Mouse (Mus musculus) hindbrain, embryonic 10.5 days (tissue): ENCODE data around the gene Plppr2. TPM values are rescaled to one million over a fixed set of nuclear protein-coding genes. Genes with fewer than 3 reads are reported as not detected.

Source experiments
- DNase-seq: peaks from one replicate; pipeline ENCODE4 v3.0.0-alpha.2; 2017; ENCODE audit warnings: low spot score
- H3K27ac ChIP-seq: fragments of 300-500 bp; sonication (generic); 2 replicates; pipeline ENCODE4 v1.5.1; 2016; ENCODE audit warnings: mild to moderate bottlenecking, moderate library complexity
- H3K27me3 ChIP-seq: fragments of 300-500 bp; sonication (generic); 2 replicates; pipeline ENCODE4 v1.6.1; 2016; ENCODE audit warnings: mild to moderate bottlenecking; ENCODE audit not compliant: poor library complexity, insufficient read depth, severe bottlenecking
- H3K36me3 ChIP-seq: fragments of 300-500 bp; sonication (generic); 2 replicates; pipeline ENCODE4 v1.6.1; 2016; ENCODE audit warnings: mild to moderate bottlenecking, moderate library complexity
- H3K4me1 ChIP-seq: fragments of 300-500 bp; sonication (generic); replicated peaks from 2 replicates; pipeline ENCODE4 v1.6.1; 2016; ENCODE audit warnings: mild to moderate bottlenecking
- H3K4me3 ChIP-seq: fragments of 300-500 bp; sonication (generic); 2 replicates; pipeline ENCODE4 v1.5.1; 2016; ENCODE audit warnings: mild to moderate bottlenecking, moderate library complexity
- H3K9me3 ChIP-seq: fragments of 300-500 bp; sonication (generic); 2 replicates; pipeline ENCODE4 v1.6.1; 2016; ENCODE audit warnings: mild to moderate bottlenecking, moderate library complexity
- WGBS: fragments of 180-500 bp; shearing (Covaris S2); methylation state at CpG from one replicate; pipeline ENCODE4 v1.1.7; 2016; 5-methylcytosine and 5-hydroxymethylcytosine counted together
- polyA plus RNA-seq: library from polyadenylated mRNA; unstranded; fragments of >200 nt; fragmentation: Nextera tagmentation; extraction: Ambion mirVana; gene quantifications from 2 replicates; pipeline ENCODE4 v1.2.1, GENCODE M21; 2016

Plppr2 gene
- polyA plus RNA-seq, 1 experiment from 2014 or later = 30.6 TPM

GRCm38 (mm10) chr9:21937711-21938175 lies 910 bp downstream of the Plppr2 start:
- Histone ChIP-seq H3K27me3 (peaks cover 28% of the 10 kb centered on the region), H3K36me3 (peaks cover 11% of the 10 kb centered on the region), H3K27ac (0 out of 2 replicates have a peak overlapping the region, but pooled peaks have one; percentile 85), H3K4me3 (peak overlapping the region; percentile 62), H3K4me1 (peaks cover 24% of the 10 kb centered on the region), H3K9me3 (no peaks in the 10 kb centered on the region)
- WGBS = 75% methylated on average over 4 of the region's 4 CpGs
- DNase-seq = no peak

- Histone ChIP-seq H3K27me3 (peaks cover 25% of the 10 kb centered on the region), H3K36me3 (peaks cover 11% of the 10 kb centered on the region), H3K4me3 (peak overlapping the region; percentile 62; the same call in 1 of the 2 replicates), H3K9me3 (no peaks in the 10 kb centered on the region), H3K4me1 (peaks cover 21% of the 10 kb centered on the region), H3K27ac (no peak overlapping the region)
- DNase-seq = no peak
- 89% methylated on average over 4 of the region's 4 CpGs for WGBS
Observed at GRCm38 (mm10) chr9:21938234-21938855, 1.5 kb downstream of the Plppr2 start.

GRCm38 (mm10) chr9:21943046-21943445 lies 6.2 kb downstream of the Plppr2 start:
- Histone ChIP-seq H3K27ac (no peak overlapping the region), H3K9me3 (no peaks in the 10 kb centered on the region), H3K4me1 (peaks cover 21% of the 10 kb centered on the region), H3K36me3 (peaks cover 11% of the 10 kb centered on the region), H3K4me3 (no peak overlapping the region), H3K27me3 (peaks cover 46% of the 10 kb centered on the region)
- 75% methylated on average over 12 of the region's 12 CpGs for WGBS
- DNase-seq = no peak

DNA sequence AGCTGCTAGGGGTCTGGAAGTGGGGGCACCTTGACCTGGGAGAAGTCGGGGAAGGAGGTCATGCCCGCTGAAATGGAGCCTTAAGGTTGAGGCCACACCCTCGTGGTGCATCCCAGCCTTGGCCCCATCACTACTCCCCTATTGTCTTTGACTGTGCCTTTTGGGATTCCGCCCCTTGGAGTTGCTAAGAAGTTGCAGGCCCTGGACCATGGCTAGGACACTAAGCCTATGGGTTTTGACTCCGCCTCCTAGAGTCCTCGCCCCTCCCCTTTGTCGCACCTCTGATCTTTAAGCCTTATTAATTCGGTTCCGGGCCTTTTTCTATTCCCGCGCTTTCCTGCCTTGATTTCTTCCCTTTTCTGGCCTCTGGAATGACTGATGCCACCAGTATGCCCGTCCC lies 6.8 kb downstream of the Plppr2 start:
- Histone ChIP-seq H3K27me3 (peaks cover 47% of the 10 kb centered on the region), H3K4me1 (peaks cover 17% of the 10 kb centered on the region), H3K4me3 (no peak overlapping the region), H3K36me3 (peaks cover 11% of the 10 kb centered on the region), H3K9me3 (no peaks in the 10 kb centered on the region), H3K27ac (no peak overlapping the region)
- no peak for DNase-seq
- WGBS = 55% methylated on average over 12 of the region's 12 CpGs

GRCm38 (mm10) chr9:21944267-21944666 lies 7.4 kb downstream of the Plppr2 start:
- H3K27me3 ChIP-seq = peaks cover 50% of the 10 kb centered on the region
- no peak overlapping the region for H3K27ac ChIP-seq
- peaks cover 17% of the 10 kb centered on the region for H3K4me1 ChIP-seq
- peaks cover 11% of the 10 kb centered on the region for H3K36me3 ChIP-seq
- peak; percentile 30 for DNase-seq
- peak overlapping the region; percentile 9; the same call in 1 of the 2 replicates for H3K4me3 ChIP-seq
- WGBS = 23% methylated on average over 23 of the region's 23 CpGs
- no peaks in the 10 kb centered on the region for H3K9me3 ChIP-seq

DNA sequence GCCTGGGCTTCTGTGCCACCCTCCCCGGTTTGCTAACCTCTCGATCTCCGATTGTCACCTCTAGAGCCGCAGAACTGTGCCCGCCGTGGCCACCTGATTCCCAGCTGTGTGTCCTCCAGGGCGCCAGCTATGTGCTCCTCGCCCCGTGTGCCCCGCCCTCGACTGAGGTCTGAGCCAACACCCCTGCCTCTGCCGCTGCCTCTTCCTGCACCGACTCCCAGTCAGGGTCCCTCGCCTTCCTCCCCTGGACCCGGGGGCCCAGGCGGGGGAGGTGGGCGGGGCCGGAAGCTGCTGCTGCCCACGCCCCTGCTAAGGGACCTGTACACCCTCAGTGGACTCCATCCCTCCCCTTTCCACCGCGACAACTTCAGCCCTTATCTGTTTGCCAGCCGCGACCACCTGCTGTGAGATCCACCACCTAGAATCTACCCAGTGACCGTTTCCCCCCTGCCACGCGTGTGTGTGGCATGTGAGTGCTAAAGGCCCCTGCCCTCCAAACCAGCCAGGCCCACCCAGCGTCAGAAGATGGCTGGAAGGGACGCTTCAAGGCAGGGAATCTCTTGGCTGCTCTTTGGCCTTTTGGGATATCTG lies 10.8 kb downstream of the Plppr2 start:
- Histone ChIP-seq H3K27me3 (peaks cover 54% of the 10 kb centered on the region), H3K9me3 (no peaks in the 10 kb centered on the region; the same call in 1 of the 2 replicates), H3K27ac (no peak overlapping the region), H3K36me3 (no peaks in the 10 kb centered on the region), H3K4me1 (peaks cover 17% of the 10 kb centered on the region), H3K4me3 (peak overlapping the region; percentile 36)
- DNase-seq = no peak
- 5% methylated on average over 28 of the region's 28 CpGs for WGBS

DNA sequence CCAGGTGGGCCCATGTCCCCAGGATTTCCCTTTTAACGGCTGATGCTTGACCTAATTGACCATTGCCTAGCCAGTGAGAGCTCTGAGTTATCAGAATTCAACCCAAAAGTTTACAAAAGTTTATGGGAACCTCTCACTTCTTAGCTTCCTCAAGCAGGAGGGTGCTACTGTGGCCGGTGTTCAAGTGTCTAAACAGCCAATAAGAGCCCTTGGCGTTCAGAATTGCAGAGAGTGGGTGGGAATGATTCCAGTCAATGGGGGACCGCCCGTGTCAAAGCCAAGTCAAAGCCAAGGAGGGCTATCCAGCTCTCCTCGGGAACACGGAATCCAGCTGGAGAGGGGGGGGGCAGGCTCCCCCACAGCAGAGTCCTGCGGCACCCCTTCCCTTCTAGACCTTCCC lies 11.3 kb downstream of the Plppr2 start:
- no peaks in the 10 kb centered on the region; the same call in 1 of the 2 replicates for H3K9me3 ChIP-seq
- H3K36me3 ChIP-seq = no peaks in the 10 kb centered on the region
- 58% methylated on average over 8 of the region's 8 CpGs for WGBS
- peaks cover 52% of the 10 kb centered on the region for H3K27me3 ChIP-seq
- peaks cover 19% of the 10 kb centered on the region for H3K4me1 ChIP-seq
- H3K4me3 ChIP-seq = no peak overlapping the region
- H3K27ac ChIP-seq = no peak overlapping the region
- DNase-seq = no peak

- Histone ChIP-seq H3K4me1 (peaks cover 25% of the 10 kb centered on the region), H3K4me3 (no peak overlapping the region), H3K9me3 (no peaks in the 10 kb centered on the region; the same call in 1 of the 2 replicates), H3K27ac (no peak overlapping the region), H3K36me3 (no peaks in the 10 kb centered on the region), H3K27me3 (peaks cover 46% of the 10 kb centered on the region)
- WGBS = 66% methylated on average over 6 of the region's 6 CpGs
- DNase-seq = no peak
Observed at GRCm38 (mm10) chr9:21948790-21949189, 12.0 kb downstream of the Plppr2 start.

GRCm38 (mm10) chr9:21950322-21950721 lies 13.5 kb downstream of the Plppr2 start:
- H3K36me3 ChIP-seq = no peaks in the 10 kb centered on the region
- 17% methylated on average over 11 of the region's 11 CpGs for WGBS
- DNase-seq = peak; percentile 80
- H3K4me1 ChIP-seq = peaks cover 25% of the 10 kb centered on the region
- no peak overlapping the region for H3K27ac ChIP-seq
- peaks cover 33% of the 10 kb centered on the region for H3K27me3 ChIP-seq
- no peak overlapping the region for H3K4me3 ChIP-seq
- H3K9me3 ChIP-seq = no peaks in the 10 kb centered on the region; the same call in 1 of the 2 replicates

DNA sequence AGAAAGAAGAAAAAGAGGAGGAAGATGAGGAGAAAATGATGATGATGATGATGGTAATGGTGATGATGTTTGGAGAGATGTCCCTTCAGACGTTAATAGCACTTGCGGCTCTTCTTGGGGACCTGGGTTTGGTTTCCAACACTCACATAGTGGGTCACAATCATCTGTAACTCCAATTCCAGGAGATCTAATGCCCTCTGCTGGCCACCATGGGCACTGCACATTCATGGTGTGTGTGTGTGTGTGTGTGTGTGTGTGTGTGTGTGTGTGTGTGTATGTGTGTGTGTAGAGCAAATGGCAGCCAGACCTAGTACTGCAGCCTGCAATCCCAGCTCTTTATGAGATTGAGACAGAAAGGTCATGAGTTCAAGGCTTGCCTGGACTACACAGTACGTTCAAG lies 15.1 kb downstream of the Plppr2 start:
- Histone ChIP-seq H3K27me3 (peaks cover 23% of the 10 kb centered on the region), H3K36me3 (no peaks in the 10 kb centered on the region), H3K9me3 (no peaks in the 10 kb centered on the region; the same call in 1 of the 2 replicates), H3K4me3 (no peak overlapping the region), H3K4me1 (peaks cover 30% of the 10 kb centered on the region), H3K27ac (no peak overlapping the region)
- 78% methylated on average over 3 of the region's 3 CpGs for WGBS
- DNase-seq = no peak

DNA sequence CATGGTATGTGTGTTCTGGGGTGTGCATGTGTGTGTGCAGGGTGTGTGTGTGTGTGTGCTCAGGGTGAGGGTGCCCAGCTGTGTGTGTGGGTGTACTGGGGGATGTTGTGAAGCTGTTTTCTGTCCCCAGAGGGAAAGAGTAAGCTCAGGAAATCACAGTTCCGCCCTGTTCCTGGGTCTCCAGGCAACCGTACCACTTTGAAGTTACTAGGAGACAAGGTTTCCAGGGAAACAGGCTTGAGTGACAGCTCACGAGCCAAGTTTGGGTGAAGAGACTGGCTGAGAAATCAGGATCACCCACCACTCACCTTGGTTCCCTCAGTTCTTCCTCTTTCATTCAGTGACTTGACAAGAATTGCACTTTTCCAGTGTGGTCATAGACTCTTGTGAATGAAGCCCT lies 16.8 kb downstream of the Plppr2 start:
- Histone ChIP-seq H3K4me1 (peaks cover 21% of the 10 kb centered on the region), H3K9me3 (no peaks in the 10 kb centered on the region; the same call in 1 of the 2 replicates), H3K4me3 (no peak overlapping the region), H3K27me3 (peaks cover 10% of the 10 kb centered on the region), H3K36me3 (peaks cover 9% of the 10 kb centered on the region; the same call in 1 of the 2 replicates), H3K27ac (no peak overlapping the region)
- 13% methylated on average over 3 of the region's 3 CpGs for WGBS
- peak; percentile 15 for DNase-seq

- H3K4me3 ChIP-seq = peak overlapping the region; percentile 76
- DNase-seq = no peak
- no peaks in the 10 kb centered on the region; the same call in 1 of the 2 replicates for H3K9me3 ChIP-seq
- H3K27ac ChIP-seq = no peak overlapping the region
- peaks cover 21% of the 10 kb centered on the region for H3K4me1 ChIP-seq
- 86% methylated on average over 3 of the region's 3 CpGs for WGBS
- H3K27me3 ChIP-seq = peaks cover 15% of the 10 kb centered on the region
- H3K36me3 ChIP-seq = peaks cover 9% of the 10 kb centered on the region; the same call in 1 of the 2 replicates
Observed at GRCm38 (mm10) chr9:21954635-21955034, 17.8 kb downstream of the Plppr2 start.

GRCm38 (mm10) chr9:21955225-21955569 lies 18.4 kb downstream of the Plppr2 start:
- H3K9me3 ChIP-seq = no peaks in the 10 kb centered on the region; the same call in 1 of the 2 replicates
- H3K4me3 ChIP-seq = peak overlapping the region; percentile 76
- peaks cover 19% of the 10 kb centered on the region for H3K27me3 ChIP-seq
- DNase-seq = no peak
- peak overlapping the region; percentile 97 for H3K27ac ChIP-seq
- 3% methylated on average over 18 of the region's 18 CpGs for WGBS
- H3K36me3 ChIP-seq = peaks cover 9% of the 10 kb centered on the region; the same call in 1 of the 2 replicates
- H3K4me1 ChIP-seq = peaks cover 21% of the 10 kb centered on the region
